Mouse (Mus musculus): ENCODE data around the gene Btrc. TPM values are rescaled to one million over a fixed set of nuclear protein-coding genes. Genes with fewer than 3 reads are reported as not detected.
A peak's percentile ranks its signal among the peaks of the same experiment; 100 is the strongest.

Gene Btrc
- polyA plus RNA-seq, 1 experiment from 2014 or later, result 30.9 TPM

- peaks cover 24% of the 10 kb centered on the region for H3K36me3 ChIP-seq (ENCODE audit: control insufficient read depth, insufficient read depth)
- no peak overlapping the region for H3K9ac ChIP-seq (ENCODE audit: low read length)
- no peaks in the 10 kb centered on the region for H3K9me3 ChIP-seq (replicated peaks; ENCODE audit: control insufficient read depth, low read length)
- H3K4me1 ChIP-seq (ENCODE audit: control insufficient read depth, insufficient read depth, low read length), result peaks cover 3% of the 10 kb centered on the region; the same call in 1 of the 2 replicates
- no peak overlapping the region for H3K4me3 ChIP-seq (ENCODE audit: low read length)
- peak overlapping the region; percentile 49 for H3K27ac ChIP-seq (ENCODE audit: low read length)
- no peak for ATAC-seq (replicated peaks; ENCODE audit: extremely low read depth, insufficient read depth, low FRiP score)
- no peak overlapping the region for H3K4me2 ChIP-seq (ENCODE audit: low read depth, low read length)
- no peaks in the 10 kb centered on the region for H3K27me3 ChIP-seq (ENCODE audit: control insufficient read depth, insufficient read depth, low read length)
- 55% methylated on average over 6 of the region's 6 CpGs for WGBS
Observed at GRCm38 (mm10) chr19:45552187-45552586, 188.7 kb downstream of the Btrc start.

- 92% methylated on average over 11 of the region's 11 CpGs for WGBS
- peaks cover 28% of the 10 kb centered on the region for H3K36me3 ChIP-seq (ENCODE audit: control insufficient read depth, insufficient read depth)
Observed at GRCm38 (mm10) chr19:45554136-45554535, 190.6 kb downstream of the Btrc start.

GRCm38 (mm10) chr19:45560153-45560890 is 196.8 kb downstream of the Btrc start, which contains the start of the genes Poll and Gm17018:
Gene Poll, minus strand, starts transcription at chr19:45560531.
Gene Gm17018, plus strand, starts transcription at chr19:45560615.
- peak within 1 kb of the TSS; percentile 84 for H3K4me3 ChIP-seq (ENCODE audit: low read length)
- no peaks in the 10 kb centered on the region for H3K9me3 ChIP-seq (replicated peaks; ENCODE audit: control insufficient read depth, low read length)
- peak within 1 kb of the TSS; percentile 97 for H3K4me2 ChIP-seq (ENCODE audit: low read depth, low read length)
- H3K9ac ChIP-seq (ENCODE audit: low read length), result peak within 1 kb of the TSS; percentile 93
- no peaks in the 10 kb centered on the region for H3K27me3 ChIP-seq (ENCODE audit: control insufficient read depth, insufficient read depth, low read length)
- peaks cover 10% of the 10 kb centered on the region for H3K4me1 ChIP-seq (ENCODE audit: control insufficient read depth, insufficient read depth, low read length)
- WGBS, result under 1% methylated on average over 35 of the region's 35 CpGs
- H3K36me3 ChIP-seq (ENCODE audit: control insufficient read depth, insufficient read depth), result peaks cover 9% of the 10 kb centered on the region
- ATAC-seq (replicated peaks; ENCODE audit: extremely low read depth, insufficient read depth, low FRiP score), result peak; percentile 85
- peak within 1 kb of the TSS; percentile 65 for H3K27ac ChIP-seq (ENCODE audit: low read length)

More at GRCm38 (mm10) chr19:45554136-45554535, 190.6 kb downstream of the Btrc start:
- Histone ChIP-seq H3K27ac (ENCODE audit: low read length) (no peak overlapping the region), H3K4me2 (ENCODE audit: low read depth, low read length) (no peak overlapping the region), H3K27me3 (ENCODE audit: control insufficient read depth, insufficient read depth, low read length) (no peaks in the 10 kb centered on the region), H3K4me3 (ENCODE audit: low read length) (no peak overlapping the region), H3K9me3 (replicated peaks; ENCODE audit: control insufficient read depth, low read length) (no peaks in the 10 kb centered on the region), H3K9ac (ENCODE audit: low read length) (no peak overlapping the region), H3K4me1 (ENCODE audit: control insufficient read depth, insufficient read depth, low read length) (peaks cover 3% of the 10 kb centered on the region; the same call in 1 of the 2 replicates)
- no peak for ATAC-seq (replicated peaks; ENCODE audit: extremely low read depth, insufficient read depth, low FRiP score)

- Histone ChIP-seq H3K4me3 (ENCODE audit: low read length) (no peak overlapping the region), H3K27ac (ENCODE audit: low read length) (no peak overlapping the region), H3K9ac (ENCODE audit: low read length) (no peak overlapping the region), H3K9me3 (replicated peaks; ENCODE audit: control insufficient read depth, low read length) (no peaks in the 10 kb centered on the region), H3K4me1 (ENCODE audit: control insufficient read depth, insufficient read depth, low read length) (0 out of 2 replicates have a peak, but pooled peaks cover 3% of the 10 kb centered on the region), H3K4me2 (ENCODE audit: low read depth, low read length) (no peak overlapping the region), H3K27me3 (ENCODE audit: control insufficient read depth, insufficient read depth, low read length) (no peaks in the 10 kb centered on the region), H3K36me3 (ENCODE audit: control insufficient read depth, insufficient read depth) (no peaks in the 10 kb centered on the region)
- ATAC-seq (replicated peaks; ENCODE audit: extremely low read depth, insufficient read depth, low FRiP score), result no peak
- 59% methylated on average over 15 of the region's 15 CpGs for WGBS
Observed at GRCm38 (mm10) chr19:45565925-45566715, 202.6 kb downstream of the Btrc start.

- ATAC-seq (replicated peaks; ENCODE audit: extremely low read depth, insufficient read depth, low FRiP score), result no peak
- Histone ChIP-seq H3K9me3 (replicated peaks; ENCODE audit: control insufficient read depth, low read length) (no peaks in the 10 kb centered on the region), H3K4me2 (ENCODE audit: low read depth, low read length) (no peak overlapping the region), H3K27me3 (ENCODE audit: control insufficient read depth, insufficient read depth, low read length) (no peaks in the 10 kb centered on the region), H3K4me1 (ENCODE audit: control insufficient read depth, insufficient read depth, low read length) (no peaks in the 10 kb centered on the region), H3K36me3 (ENCODE audit: control insufficient read depth, insufficient read depth) (no peaks in the 10 kb centered on the region), H3K9ac (ENCODE audit: low read length) (no peak overlapping the region), H3K4me3 (ENCODE audit: low read length) (no peak overlapping the region), H3K27ac (ENCODE audit: low read length) (no peak overlapping the region)
- WGBS, result 49% methylated on average over 14 of the region's 14 CpGs
Observed at GRCm38 (mm10) chr19:45567367-45567766, 203.8 kb downstream of the Btrc start.

GRCm38 (mm10) chr19:45573033-45573432 is 209.5 kb downstream of the Btrc start:
- no peak overlapping the region for H3K4me2 ChIP-seq (ENCODE audit: low read depth, low read length)
- H3K4me3 ChIP-seq (ENCODE audit: low read length), result no peak overlapping the region
- no peak overlapping the region for H3K27ac ChIP-seq (ENCODE audit: low read length)
- no peak overlapping the region for H3K9ac ChIP-seq (ENCODE audit: low read length)
- no peaks in the 10 kb centered on the region for H3K9me3 ChIP-seq (replicated peaks; ENCODE audit: control insufficient read depth, low read length)
- peaks cover 27% of the 10 kb centered on the region for H3K4me1 ChIP-seq (ENCODE audit: control insufficient read depth, insufficient read depth, low read length)
- peaks cover 2% of the 10 kb centered on the region; the same call in 1 of the 2 replicates for H3K36me3 ChIP-seq (ENCODE audit: control insufficient read depth, insufficient read depth)
- WGBS, result 77% methylated on average over 6 of the region's 6 CpGs
- ATAC-seq (replicated peaks; ENCODE audit: extremely low read depth, insufficient read depth, low FRiP score), result no peak
- H3K27me3 ChIP-seq (ENCODE audit: control insufficient read depth, insufficient read depth, low read length), result no peaks in the 10 kb centered on the region

GRCm38 (mm10) chr19:45573861-45574267 is 210.3 kb downstream of the Btrc start:
- 14% methylated on average over 6 of the region's 6 CpGs for WGBS
- H3K27ac ChIP-seq (ENCODE audit: low read length), result no peak overlapping the region
- H3K9ac ChIP-seq (ENCODE audit: low read length), result no peak overlapping the region
- H3K4me2 ChIP-seq (ENCODE audit: low read depth, low read length), result no peak overlapping the region
- no peaks in the 10 kb centered on the region for H3K27me3 ChIP-seq (ENCODE audit: control insufficient read depth, insufficient read depth, low read length)
- H3K4me3 ChIP-seq (ENCODE audit: low read length), result no peak overlapping the region
- H3K36me3 ChIP-seq (ENCODE audit: control insufficient read depth, insufficient read depth), result peaks cover 10% of the 10 kb centered on the region
- no peaks in the 10 kb centered on the region for H3K9me3 ChIP-seq (replicated peaks; ENCODE audit: control insufficient read depth, low read length)
- peaks cover 27% of the 10 kb centered on the region for H3K4me1 ChIP-seq (ENCODE audit: control insufficient read depth, insufficient read depth, low read length)
- peak; percentile 53; the same call in 1 of the 2 replicates for ATAC-seq (replicated peaks; ENCODE audit: extremely low read depth, insufficient read depth, low FRiP score)

- ATAC-seq (replicated peaks; ENCODE audit: extremely low read depth, insufficient read depth, low FRiP score), result no peak
- H3K27ac ChIP-seq (ENCODE audit: low read length), result peak overlapping the region; percentile 27; the same call in 1 of the 2 replicates
Observed at GRCm38 (mm10) chr19:45574339-45574898, 210.9 kb downstream of the Btrc start.

More at GRCm38 (mm10) chr19:45574339-45574898, 210.9 kb downstream of the Btrc start:
- Histone ChIP-seq H3K9ac (ENCODE audit: low read length) (no peak overlapping the region), H3K9me3 (replicated peaks; ENCODE audit: control insufficient read depth, low read length) (no peaks in the 10 kb centered on the region), H3K27me3 (ENCODE audit: control insufficient read depth, insufficient read depth, low read length) (no peaks in the 10 kb centered on the region), H3K4me2 (ENCODE audit: low read depth, low read length) (no peak overlapping the region), H3K36me3 (ENCODE audit: control insufficient read depth, insufficient read depth) (peaks cover 12% of the 10 kb centered on the region), H3K4me3 (ENCODE audit: low read length) (no peak overlapping the region), H3K4me1 (ENCODE audit: control insufficient read depth, insufficient read depth, low read length) (peaks cover 28% of the 10 kb centered on the region)
- 53% methylated on average over 7 of the region's 7 CpGs for WGBS
